Mouse (Mus musculus) urinary bladder, postnatal 25 days (tissue): ENCODE measurements around the gene Vrk1.

Experiments
- DNase-seq: peaks from one replicate; pipeline ENCODE4 v3.0.0; 2022; ENCODE audit warnings: low spot score

Vrk1 gene

DNA sequence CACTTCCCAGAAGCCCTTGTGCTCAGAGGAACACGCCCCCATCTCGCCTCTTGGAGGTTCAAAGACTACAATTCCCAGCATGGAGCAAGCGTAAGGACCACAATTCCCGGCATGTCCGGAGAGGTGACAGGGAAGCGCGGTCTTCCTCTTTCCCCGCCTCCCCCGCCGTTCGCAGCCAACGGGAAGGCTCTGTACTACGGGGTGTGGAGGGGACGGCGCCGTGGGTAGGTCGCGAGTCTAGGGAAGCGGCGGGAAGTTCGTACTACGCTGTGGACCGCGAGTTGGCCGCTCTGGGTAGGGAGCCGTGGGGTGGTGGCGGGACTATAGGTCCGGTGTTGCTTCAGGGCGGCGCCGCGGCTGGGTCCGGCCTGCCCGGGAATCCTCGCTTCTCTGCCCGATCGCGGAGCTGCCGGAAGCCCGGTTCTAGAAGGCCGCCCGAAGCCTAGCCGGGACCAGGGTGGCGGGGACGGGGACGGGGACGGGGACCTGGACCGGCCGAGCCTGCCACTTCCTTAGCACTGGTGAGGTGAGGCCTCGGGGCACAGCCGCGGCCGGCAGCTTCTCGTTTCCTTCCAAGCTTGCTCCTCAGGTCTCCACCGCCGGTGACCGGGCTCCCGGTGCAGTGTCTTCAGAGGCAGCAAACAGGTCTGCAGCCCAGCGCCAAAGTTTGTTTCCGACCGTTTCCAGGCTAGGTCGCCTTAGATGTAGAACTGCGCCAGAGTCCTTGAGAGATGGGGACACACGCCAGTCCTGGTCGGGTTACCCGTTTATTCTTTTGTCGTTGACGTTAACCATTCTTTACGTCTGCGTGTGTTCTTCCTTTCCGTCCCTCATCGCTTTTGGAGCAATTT lies at the start of gene Vrk1:
TSS of gene Vrk1 (plus strand) at position 164 of the 851 bp plus-strand sequence.
- peak; percentile 82 for DNase-seq

DNA sequence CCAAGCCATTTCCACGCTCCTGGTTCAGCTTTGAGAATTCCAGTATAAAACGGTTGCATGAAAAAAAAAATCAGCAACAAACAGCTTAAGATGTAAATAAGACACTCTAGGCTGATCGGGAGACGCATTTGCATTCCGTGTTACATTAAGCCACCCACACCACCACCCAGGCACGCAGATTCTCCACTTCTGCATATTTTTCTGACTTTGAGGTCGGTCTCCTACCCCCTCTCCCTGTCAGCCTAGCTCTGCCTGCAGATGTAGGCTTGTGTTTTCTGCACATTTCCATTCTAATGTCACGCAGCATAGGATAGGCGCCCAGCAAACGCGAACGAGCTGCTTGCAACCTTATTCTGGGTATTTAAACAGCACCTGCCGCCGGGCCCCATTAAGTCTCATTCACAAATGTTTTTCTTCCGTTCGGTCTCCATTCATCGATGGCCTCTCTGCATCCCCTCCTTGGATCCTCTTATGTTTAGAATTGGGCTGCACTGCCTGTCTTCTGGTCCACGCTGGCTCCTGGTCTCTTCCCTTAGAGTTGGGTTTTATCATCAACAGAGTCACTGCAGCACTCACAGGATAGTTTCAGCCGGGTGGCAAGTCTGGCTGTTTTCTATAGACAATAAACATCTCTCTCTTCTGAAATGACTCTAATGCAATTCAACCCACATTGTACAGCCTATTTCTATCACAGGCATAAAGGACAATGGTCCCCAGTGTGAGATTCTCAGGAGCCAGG lies 49.3 kb upstream of the Vrk1 start:
- DNase-seq, result no peak

DNA sequence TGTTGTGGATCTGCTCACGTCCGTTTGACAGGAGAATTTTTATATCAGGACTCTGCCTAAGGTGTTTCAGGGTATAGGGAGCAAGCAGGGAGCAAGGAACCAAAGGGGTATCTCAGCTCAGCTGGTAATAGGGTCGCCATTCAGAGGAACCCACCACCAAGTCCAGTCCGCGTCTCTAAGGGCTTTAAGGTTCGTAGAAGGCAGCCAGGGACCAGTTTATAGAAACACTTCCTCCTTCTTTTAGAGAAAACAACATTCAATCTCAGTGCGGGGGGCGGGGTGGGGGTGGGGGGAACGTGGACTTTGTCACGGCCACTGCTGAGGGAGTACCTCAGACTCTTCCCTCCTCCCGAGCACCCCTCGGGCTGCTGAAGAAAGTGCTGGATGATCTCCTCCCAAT lies 48.4 kb upstream of the Vrk1 start:
- DNase-seq, result no peak

DNA sequence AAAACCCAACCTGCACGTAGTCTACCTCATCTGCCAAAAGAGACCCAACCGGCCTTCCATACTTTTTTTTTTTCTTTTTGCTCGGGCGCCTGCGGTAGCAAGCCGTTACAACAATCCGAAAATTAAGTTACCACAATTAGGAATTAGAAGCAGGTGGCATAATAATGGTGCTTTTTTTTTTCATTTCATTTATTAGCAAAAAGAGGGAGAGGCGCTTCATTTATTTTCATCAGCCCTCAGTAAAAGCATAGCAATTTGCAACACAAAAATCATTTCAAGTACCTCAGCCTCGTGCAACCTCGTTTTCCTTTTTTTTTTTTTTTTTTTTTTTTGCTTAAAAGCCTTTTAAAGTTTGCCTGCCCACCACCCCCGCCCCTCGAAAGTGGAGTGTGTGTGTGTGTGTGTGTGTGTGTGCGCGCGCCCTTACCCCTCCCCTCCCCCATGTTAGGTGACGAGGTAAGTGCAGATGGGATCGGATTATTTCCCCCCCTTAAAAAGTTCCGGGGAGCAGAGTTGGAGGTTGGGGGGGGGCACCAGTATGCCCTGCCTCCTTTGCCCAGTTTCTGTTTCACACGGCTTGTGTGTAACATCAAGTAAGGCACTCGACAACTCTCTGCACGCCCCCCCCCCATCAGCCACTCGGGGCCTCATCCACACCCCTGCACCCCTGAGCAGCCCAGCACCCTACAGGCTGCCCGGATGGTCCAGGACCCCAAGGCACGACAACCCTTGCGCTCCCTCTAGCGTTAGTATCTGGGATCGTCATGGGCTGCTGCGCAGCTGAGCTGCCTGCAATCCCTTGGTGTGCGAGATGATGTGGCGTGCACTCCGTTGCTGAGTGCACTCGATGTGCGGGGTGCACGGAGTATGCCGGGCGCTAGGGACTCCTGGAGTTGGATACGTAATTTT lies 47.7 kb upstream of the Vrk1 start:
- DNase-seq, result peak; percentile 81

DNA sequence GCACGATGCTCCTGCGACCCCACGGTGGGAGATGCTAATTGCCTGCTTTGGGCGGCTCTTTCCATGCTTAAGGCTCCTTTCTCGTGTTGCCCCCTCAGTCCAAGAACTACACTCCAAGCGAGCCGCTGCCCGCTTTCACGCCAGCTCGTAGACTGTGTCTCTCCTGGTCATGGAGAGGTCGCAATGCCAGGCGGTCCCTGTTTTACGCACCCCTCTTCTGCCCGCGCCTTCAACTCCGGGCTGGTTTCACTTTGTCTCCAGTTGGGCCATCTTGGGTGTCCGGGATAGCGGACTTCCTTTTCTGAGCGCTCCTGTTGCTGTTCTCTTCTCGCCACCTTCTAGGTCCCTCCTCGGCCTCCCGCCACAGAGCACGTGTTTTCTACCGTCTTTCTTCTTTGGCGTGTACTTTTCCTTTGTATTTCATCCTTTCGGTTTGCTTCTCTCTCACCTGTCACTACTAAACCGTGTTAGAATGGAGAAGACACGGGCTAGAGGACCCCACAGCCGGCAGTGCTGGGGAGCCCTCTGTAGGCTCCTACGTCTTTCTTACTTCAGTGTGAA lies 46.9 kb upstream of the Vrk1 start:
- peak; percentile 10 for DNase-seq

DNA sequence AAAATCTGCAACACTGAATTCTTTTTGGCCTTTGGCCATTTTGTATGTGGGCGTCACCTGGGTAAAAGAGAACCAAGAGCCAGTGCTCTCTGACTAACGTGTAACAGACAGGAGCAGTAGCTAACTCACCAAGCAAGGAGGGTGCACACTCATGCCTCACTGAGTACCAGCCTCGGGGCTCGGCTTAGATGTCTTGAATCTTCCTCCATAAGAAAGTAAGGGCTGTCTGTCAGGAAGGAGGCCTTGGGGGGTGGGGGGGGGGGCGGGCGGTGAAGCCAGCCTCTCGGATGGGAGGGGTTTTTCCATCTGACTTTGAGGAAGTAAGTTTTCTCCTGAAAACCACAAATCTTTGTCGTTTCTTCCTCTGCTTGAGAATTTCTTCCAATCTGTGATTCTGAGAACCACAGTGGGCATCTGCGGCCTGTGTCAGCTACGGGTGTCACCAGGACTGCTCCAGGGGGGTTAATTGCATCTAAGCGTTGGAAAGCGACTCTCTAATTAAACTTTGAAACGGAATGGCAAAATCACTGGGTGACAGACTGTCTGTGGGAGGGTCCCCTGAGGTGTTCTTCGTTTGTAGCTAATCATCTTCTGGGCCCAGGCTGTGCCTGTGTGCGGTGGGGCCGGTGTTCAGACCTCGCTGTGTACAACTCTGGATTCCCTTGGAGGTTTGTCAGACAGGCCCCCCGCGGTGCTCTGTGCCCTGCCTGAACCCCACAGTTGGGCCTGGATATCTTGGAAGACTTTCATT lies 43.0 kb upstream of the Vrk1 start:
- no peak for DNase-seq

DNA sequence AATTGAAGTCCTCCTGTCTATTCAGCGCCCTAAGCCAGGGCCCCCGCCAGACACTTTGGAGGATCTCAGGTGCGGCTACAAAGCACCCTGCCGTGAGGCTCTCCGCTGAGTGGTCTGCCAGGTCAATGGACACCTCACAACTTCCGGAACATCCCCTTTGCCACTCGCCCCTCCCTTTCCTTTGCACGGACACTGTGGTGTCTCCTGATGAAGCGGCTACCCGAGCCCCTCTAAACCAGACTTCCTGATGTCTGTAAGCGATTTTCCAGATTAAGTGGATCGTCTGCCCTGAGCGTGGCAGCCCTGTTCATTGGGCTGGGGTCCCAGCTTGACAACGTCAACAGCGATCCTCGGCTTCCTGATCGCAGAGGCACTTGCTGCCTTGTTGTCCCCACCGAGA lies 42.2 kb upstream of the Vrk1 start:
- no peak for DNase-seq

DNA sequence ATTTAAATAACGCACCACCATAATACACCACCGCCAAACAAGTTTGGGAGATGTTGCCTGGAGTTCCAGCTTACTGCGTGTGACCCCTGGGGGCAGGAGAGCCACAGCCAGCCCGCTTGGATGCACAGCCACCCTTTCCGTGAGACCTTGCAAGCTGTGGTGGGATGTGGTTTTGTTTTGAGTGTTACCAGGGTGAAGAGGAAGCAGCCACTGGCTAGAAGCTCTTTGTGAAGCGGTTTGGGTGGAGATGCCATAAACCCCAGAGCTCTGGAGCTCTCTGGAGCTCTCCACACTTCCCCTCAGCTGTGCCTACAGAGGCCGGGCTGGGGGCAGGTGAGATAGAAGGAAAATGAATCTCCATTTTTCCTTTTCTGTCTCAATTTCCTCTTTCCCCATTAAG lies 38.8 kb upstream of the Vrk1 start:
- no peak for DNase-seq

DNA sequence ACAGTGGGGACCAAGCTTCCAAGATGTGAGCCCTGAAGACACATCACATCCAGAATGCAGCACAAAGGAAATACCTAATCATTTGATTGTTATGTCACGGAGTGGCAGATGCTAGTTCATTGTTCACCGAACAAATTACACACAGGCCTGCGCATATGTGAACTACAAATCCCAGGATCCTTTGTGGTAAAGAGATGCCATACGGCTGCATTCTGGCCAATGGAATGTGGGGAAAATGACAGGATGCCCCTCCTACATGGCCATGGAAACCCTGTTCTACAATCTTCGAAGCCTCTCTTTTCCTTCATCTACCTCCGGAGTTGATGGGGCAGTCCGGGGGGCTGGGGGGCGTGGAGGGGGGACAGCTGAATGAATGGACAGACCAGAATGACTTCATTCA lies 37.4 kb upstream of the Vrk1 start:
- DNase-seq, result no peak

DNA sequence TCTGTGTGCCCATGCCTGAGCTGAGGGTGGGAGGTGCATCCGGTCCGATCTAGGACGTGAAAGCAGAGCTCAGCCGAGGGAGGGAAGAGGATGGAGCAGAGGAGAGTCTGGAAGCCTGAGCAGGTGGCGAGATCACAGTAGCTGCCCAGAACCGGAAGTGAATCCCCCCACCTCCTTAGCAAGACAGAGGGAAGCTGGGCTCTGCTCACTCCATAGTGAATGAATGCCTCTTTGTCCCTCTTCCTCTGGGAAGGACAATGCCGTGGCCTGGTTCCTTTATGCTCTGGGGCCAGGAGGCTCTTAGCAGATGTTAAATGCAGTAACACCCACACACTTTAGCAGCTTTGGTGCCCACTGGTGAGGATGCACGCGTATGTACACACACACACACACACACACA lies 36.3 kb upstream of the Vrk1 start:
- DNase-seq, result no peak

DNA sequence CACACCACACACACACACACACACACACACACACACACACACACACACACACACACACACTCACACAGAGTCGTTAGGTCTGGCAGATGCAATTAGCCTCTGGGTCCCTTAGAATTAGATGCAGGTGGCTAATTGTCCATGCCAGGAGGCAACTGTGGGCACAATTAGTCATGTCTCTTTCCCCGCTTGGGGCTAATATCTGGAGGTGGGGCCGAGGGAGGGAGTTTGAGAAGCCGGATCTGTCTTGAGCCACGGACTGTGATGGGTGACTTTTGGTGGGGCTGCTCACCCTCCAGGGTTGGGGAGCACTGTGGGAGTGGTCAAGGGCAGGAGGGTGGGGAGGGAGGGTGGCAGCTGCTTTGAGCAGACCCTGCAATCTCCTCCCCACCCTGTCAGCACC lies 35.9 kb upstream of the Vrk1 start:
- no peak for DNase-seq

DNA sequence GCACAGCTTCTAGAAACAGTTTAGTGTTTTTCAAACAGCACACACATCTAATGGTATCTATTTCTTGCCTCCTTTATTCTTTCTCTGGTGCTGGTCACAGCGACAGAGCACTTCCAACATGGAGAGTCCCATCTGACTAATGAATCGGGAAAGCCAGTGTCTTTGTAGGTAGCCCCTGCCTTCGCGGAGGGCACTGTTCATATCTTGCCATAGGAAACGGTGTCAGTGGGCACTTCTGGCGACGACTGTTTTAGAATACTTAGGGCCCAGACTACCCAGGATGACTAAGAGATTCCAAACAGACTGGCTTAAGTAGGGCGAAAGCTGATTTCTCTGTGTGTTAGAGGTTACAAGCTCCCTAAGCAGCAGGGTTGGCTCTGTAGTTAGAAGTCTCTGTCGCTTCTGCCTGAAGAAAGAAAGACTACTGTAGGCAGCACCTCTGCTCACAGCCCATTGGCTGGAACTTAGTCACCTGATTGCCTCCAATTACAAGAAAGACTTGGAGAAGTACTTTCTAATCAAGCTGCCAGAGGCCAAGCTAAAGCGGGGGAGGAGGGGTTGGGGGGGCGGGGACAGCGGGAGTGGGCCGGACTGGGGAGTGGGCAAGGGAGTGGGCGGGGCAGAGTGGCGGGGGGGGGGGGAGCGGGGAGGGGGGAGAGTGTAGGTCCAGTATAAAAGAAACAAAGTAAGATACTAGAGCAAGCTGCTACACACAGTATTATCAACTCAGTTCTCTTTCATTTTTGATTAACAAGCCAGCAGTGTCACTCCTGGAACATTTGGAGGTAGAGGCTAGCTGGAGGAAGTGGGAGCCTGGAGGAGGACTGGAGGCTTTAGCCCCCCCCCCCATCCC lies 28.7 kb upstream of the Vrk1 start:
- DNase-seq, result no peak

DNA sequence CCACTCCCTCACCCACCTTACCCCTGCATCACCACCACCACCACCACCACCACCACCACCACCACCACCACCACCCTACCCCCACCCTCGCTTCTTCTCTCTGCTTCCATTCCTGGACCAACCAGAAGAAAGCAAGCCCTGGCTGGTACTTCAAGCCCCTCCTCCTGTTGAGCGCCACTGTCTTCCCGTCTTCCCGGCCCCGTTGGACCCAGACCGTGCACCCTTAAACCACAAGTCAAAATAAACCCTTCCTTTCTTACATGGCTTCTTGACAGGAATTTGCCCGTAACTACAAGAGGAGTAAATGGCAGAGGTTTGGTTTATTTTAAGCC lies 28.1 kb upstream of the Vrk1 start:
- DNase-seq, result no peak

DNA sequence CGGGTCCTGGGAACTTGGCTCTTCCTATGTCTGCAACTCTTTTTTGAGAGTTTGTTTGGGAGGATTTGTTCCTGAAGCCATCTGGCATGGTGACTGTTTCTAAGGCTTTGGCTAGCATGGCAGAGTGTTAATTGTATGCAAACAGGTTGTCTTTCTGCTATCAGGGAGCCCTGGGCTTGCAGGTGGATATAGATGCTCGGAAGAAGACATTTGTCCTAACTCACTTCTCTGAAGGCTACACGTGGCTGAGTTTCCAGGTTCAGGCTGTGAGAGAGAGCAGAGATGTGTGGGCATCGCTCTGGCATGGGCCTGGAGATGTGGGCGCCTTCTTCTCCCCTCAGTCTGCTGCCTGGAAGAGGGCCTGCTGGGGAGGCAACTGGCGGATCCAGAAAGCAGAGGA lies 27.4 kb upstream of the Vrk1 start:
- DNase-seq, result no peak

DNA sequence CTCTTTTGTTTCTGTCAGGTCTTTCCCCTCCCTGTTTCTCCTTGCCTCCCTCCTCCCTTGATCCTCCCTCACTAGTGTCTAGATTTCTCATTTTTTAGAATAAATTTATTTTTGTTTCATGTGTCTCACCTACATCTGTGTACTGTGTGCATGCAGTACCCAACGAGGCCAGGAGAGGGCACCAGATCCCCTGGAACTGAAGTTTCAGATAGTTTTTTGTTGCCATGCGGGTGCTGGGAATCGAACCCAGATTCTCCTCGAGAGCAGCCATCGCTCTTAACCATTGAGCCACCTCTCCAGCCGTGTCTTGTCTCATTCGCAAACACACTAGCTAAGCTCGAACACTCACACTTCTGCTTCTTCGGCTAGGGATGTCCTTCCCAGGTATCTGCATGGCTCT lies 26.5 kb upstream of the Vrk1 start:
- no peak for DNase-seq

DNA sequence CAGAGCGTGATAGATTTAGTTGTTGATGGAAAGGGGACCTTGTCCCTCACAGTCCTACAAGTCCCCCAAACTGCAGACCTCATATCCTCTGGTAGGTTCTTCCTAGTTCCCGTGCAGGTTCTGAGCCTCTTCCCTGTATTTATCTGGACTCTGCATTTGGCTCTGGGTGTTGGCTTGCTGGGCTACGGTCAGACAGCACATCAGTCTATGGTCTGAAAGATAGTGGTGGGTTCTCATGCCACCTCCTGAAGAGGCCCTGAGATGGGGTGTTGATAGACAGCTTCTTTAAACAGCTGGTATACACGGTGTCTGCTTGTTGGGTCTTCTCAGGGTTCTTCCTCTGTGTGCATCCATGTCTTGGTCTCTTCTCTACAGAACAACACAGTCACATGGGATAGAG lies 21.6 kb upstream of the Vrk1 start:
- no peak for DNase-seq

DNA sequence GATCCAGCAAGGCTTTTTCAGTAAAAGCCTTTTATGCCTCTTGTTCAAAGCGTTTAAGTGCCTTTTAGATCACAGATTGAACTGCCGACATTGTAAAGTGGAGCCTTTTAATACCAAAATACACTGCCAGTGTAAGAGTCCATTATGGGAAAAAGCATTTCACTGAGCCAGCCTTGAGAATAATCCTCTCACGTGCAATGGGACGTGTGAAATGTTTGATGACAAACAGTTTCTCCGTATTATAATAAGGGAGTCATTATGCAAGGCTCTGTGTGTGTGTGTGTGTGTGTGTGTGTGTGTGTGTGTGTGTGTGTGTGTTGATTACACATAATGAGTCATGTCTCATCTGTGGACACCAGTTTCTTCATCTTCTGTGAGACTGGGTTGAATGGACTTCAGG lies 17.3 kb upstream of the Vrk1 start:
- DNase-seq, result no peak

DNA sequence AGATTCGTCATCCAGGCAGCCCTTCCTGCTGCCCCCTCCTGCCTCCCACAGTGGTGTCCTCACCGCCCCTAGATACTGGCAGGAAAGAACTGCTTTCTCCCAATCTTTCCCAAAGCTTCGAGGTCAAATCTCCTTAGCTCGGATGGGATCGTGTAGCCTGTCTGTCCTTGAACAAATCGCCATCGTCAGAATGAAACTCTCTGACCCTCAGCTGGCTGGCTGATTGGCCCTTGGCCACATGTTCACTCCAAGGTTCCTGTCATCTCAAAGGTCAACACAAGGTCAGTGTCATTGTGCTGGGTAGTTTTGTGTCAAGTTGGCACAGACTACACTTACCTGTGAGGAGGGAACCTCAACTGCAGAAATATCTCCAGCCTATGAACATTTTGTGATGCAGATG lies 16.7 kb upstream of the Vrk1 start:
- no peak for DNase-seq

DNA sequence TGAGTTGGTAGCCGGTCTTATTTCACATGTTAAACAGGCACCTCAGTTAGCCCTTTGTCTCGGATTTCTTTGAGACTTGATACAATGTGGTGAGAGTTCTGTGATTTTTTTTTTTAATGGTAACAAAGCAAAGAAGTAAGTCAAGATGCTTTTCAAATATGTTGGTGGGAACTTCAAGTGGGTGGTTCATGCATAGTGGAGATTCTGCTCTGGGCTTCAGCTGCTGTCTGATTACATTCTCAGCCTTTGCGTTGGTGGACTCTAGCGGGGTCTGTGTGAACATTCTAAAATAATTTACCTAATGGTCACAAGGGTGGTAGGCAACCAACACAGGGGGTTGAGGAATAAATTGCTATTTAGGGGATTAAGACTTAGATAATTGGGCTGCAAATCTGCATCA lies 14.1 kb upstream of the Vrk1 start:
- DNase-seq, result no peak

DNA sequence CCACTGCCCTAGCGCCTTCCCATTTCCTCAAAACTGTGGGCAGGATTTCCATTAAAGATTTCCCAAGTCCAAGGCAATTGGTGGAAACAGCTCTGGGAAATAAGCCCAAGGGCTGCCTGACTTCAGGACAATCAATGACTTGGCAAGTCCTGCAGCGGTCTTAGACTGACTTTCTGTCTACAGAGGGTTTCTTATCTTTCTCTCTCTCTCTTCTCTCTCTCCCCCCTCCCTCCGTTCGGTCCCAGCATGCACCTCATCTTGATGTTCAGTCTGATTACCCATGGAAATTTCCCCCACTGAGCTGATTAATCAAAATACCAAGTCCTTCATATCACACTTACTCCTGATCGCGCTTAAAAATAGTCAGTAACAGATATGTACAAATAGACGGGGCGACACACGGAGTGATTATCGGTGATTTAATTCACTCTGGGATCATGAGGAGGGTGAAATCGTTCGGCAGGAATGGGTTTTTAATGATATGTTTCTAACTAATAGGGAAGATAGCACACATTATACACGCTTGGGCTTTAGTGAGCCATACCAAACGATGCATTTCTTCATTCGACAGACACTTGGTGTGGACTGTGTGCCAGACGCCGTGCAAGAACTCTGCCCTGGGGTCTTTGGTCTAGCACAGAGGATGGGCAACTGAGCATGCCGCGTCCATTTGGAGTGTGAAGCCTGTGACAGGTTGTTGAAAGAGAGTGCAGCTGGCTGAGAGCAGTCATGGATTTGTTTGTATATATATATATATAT lies 12.8 kb upstream of the Vrk1 start:
- no peak for DNase-seq
